Mouse (Mus musculus) heart, postnatal 0 days (tissue): ENCODE results near the gene Dppa3.

ENCODE experiments used
- CTCF ChIP-seq: IDR thresholded peaks from 2 replicates; pipeline ENCODE4 v1.5.1; 2016; ENCODE audit warnings: antibody characterized with exemption, control low read depth, low read depth
- EP300 ChIP-seq: IDR thresholded peaks from 2 replicates; pipeline ENCODE4 v1.6.1; 2016; ENCODE audit warnings: antibody characterized with exemption, low read depth

- TF ChIP-seq EP300 (no peak), CTCF (no peak)
Measured at GRCm38 (mm10) chr6:122612426-122612825, 13.8 kb upstream of the Dppa3 start.
